Mouse (Mus musculus) frontal cortex, adult (tissue): Measurements from ENCODE around the gene Myo1b.

Experiments
- ATAC-seq: cut with Nextera tagmentation; 2 replicates; pipeline ENCODE4 v1.9.2; 2017; ENCODE audit warnings: mild to moderate bottlenecking, moderate library complexity, mixed read lengths; ENCODE audit not compliant: low TSS enrichment

The Myo1b gene

GRCm38 (mm10) chr1:51789269-51789668 lies 126.6 kb downstream of the Myo1b start:
- ATAC-seq: no peak

GRCm38 (mm10) chr1:51782091-51782490 lies 133.8 kb downstream of the Myo1b start:
- ATAC-seq: no peak

GRCm38 (mm10) chr1:51780357-51780756 lies 135.5 kb downstream of the Myo1b start:
- no peak for ATAC-seq

DNA sequence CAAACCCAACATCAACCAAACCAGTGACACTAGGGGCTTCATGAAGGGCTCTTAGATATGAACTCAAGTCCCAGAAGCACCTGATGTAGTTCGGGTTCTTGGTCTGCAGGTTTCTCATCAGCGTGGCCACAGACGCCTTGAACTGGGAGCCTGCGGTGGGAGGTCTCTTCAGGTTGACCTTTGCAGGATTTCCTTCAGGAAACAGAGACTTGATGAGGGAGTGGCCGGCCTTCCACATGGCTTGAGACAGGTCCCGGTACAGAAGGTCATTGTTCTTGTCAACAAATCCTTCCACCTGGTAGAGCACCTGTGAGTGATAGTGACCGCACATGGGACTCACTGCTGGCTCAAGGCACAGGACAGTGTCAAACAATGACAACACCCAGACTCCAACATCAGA lies 137.6 kb downstream of the Myo1b start:
- ATAC-seq: no peak

- no peak for ATAC-seq
Measured at GRCm38 (mm10) chr1:51770504-51770871, 145.4 kb downstream of the Myo1b start.

- ATAC-seq: no peak
Measured at GRCm38 (mm10) chr1:51769815-51770503, 145.9 kb downstream of the Myo1b start.

GRCm38 (mm10) chr1:51766271-51766670 lies 149.6 kb downstream of the Myo1b start:
- no peak for ATAC-seq

GRCm38 (mm10) chr1:51765156-51765555 lies 150.7 kb downstream of the Myo1b start:
- ATAC-seq: peak; percentile 40; the same call in 1 of the 2 replicates

GRCm38 (mm10) chr1:51759657-51760056 lies 156.2 kb downstream of the Myo1b start:
- no peak for ATAC-seq

- peak; percentile 93 for ATAC-seq
Measured at GRCm38 (mm10) chr1:51758326-51759109, 157.4 kb downstream of the Myo1b start.

DNA sequence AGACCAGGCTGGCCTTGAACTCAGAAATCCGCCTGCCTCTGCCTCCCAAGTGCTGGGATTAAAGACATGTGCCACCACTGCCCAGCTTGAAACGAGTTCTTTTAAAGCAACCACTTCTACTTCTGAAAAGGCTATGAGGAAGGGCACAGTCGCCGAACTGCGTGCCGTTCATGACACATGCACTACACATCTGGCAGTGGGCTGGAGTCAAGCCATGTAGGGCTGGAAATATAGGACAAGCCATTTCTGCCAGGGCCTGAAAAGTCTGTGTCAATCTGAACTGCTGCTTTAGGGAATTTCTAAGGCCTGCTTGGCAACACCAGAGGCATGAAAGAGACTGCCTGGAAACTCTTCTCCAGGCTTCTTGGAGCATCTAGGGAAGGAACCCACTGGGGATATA lies 162.2 kb downstream of the Myo1b start:
- no peak for ATAC-seq

DNA sequence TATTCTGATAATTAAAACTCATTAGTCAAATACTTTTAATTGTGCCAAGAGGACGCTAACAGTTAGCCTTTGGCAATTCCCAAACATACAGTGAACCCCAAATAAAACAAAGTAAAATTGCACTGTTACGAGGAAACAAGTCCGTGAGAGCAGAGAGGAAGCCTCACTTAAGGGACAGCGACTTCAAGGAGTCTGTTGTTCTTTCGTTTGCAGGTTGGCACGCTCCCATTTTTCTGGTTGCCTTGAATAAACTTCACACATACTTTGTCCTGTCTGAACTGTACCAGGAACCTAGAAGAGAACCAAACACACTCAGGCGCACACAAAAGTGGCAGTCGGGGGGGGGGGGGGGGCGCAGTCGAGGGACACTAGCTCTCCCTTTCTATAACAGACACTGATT lies 164.9 kb downstream of the Myo1b start:
- no peak for ATAC-seq

DNA sequence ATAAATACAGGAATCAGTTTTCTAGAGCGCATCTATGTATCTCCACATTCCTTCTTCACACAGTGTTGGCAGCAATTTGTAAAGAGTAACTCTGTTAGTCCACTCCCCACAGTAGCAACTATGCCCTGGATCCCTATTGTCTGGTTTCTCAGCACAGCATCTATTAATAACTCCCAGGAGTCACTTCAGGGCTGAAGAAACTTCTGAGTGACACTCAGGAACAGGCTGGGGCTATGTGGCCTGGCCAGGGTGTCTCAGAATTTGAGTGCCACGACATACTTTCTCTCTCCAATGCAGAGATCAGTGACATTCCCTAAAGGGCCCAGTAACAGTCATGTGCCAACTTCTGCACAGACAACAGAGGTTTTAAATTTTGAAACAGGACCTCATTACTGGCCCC lies 167.6 kb downstream of the Myo1b start:
- no peak for ATAC-seq

GRCm38 (mm10) chr1:51747494-51747893 lies 168.4 kb downstream of the Myo1b start:
- peak; percentile 97 for ATAC-seq

- ATAC-seq: no peak
Measured at GRCm38 (mm10) chr1:51746711-51747240, 169.1 kb downstream of the Myo1b start.

- no peak for ATAC-seq
Measured at GRCm38 (mm10) chr1:51743756-51744425, 172.0 kb downstream of the Myo1b start.

GRCm38 (mm10) chr1:51742586-51742985 lies 173.3 kb downstream of the Myo1b start:
- no peak for ATAC-seq

- no peak for ATAC-seq
Measured at GRCm38 (mm10) chr1:51740626-51741231, 175.1 kb downstream of the Myo1b start.

- ATAC-seq: peak; percentile 45; the same call in 1 of the 2 replicates
Measured at GRCm38 (mm10) chr1:51739252-51739852, 176.5 kb downstream of the Myo1b start.

GRCm38 (mm10) chr1:51736822-51737221 lies 179.0 kb downstream of the Myo1b start:
- no peak for ATAC-seq

GRCm38 (mm10) chr1:51734721-51735120 lies 181.2 kb downstream of the Myo1b start:
- peak; percentile 67 for ATAC-seq

DNA sequence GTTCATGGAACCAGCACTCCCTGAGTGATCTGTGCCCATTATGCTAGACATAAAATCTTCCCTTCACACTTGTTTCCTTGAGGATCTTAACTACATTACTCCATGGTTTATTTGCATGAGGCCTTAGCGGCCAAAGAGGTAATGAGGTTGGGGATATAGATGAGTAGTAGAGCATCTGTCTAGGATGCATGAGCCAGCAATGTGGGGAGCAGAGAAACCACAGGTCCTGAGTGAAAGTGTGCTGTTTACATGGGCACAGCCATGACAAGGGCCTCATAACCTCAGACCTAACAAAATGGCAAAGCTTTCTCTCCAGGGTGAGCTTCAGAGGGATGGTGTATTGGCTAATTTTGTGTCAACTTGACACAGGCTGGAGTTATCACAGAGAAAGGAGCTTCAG lies 186.5 kb downstream of the Myo1b start:
- no peak for ATAC-seq
